Mouse (Mus musculus): ENCODE measurements around the gene Olfr722.
"Not testable (repeated sequence)": the region's sequence is repeated elsewhere in the genome, so short reads cannot be mapped to it uniquely, and the experiment has no call there.

Gene Olfr722

GRCm38 (mm10) chr14:49901899-49902298 lies at the start of gene Olfr722:
Gene Olfr722 (minus strand): TSS chr14:49901999.
- no peak for DNase-seq (ENCODE audit: low spot score)

- not testable (repeated sequence) for DNase-seq (ENCODE audit: low spot score)
Observed at GRCm38 (mm10) chr14:49931687-49932086, 29.9 kb upstream of the Olfr722 start, which contains the start of gene Olfr723. Gene Olfr723 (minus strand): TSS chr14:49931787.

GRCm38 (mm10) chr14:49860387-49860786 lies 41.4 kb downstream of the Olfr722 start:
- peak; percentile 68 for DNase-seq (ENCODE audit: low spot score)

All from retina, embryonic 14.5 days (tissue).